Mouse (Mus musculus): ENCODE data around the gene Rif1. TPM values are rescaled to one million over a fixed set of nuclear protein-coding genes. Genes with fewer than 3 reads are reported as not detected.

The Rif1 gene
- 14.6 and 16.8 TPM in 2 replicates for polyA plus RNA-seq (2012; rRNA removed)

DNA sequence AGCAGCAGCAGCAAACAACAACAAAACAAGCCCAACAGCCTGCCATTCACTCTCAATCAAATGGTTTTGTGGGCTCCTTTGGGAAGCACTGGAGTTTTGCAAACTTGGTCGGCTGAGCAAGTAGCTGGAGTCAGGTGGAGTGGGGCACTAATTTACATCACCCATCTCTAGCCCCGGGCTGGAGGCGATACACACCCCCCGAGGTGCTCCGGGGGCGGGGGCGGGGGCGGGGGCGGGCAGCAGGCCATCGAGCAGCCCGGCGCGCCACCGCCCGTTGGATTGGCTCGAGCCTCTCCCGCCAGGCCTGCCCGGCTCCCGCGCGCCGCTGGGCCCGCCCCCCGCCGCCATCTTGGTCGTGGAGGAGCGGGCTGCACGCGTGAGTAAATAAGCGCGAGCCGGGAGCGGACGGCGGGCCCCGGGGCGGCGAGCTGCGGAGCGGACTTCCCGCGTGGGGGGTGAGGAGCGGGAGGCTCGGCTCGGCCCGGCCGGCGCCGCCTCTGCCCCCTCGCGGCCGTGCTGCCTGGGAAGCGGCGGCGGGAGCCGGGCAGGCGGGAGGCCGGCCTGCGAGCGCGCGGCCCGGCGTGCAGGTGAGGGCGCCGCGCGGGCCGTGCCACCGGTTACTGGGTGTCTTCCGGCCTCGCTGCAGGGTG is at the start of gene Rif1:
Gene Rif1, plus strand, starts transcription at position 342 of the 650 bp plus-strand sequence.

GRCm38 (mm10) chr2:52037882-52038281 is 34.8 kb upstream of the Rif1 start, which contains the start of gene Tnfaip6:
Gene Tnfaip6, plus strand, starts transcription at chr2:52038009.

Other genes with a start within 250 kb of the Rif1 start
- gene Rbm43, start 137.7 kb upstream of the Rif1 start, polyA plus RNA-seq (2012; rRNA removed): 8.1 and 8.6 TPM in 2 replicates
- gene Nmi, start 99.3 kb upstream of the Rif1 start, polyA plus RNA-seq (2012; rRNA removed): 3.3 and 4.5 TPM in 2 replicates
- gene Tnfaip6, start 34.8 kb upstream of the Rif1 start, polyA plus RNA-seq (2012; rRNA removed): 1.9 and 2.4 TPM in 2 replicates